Mouse (Mus musculus): ENCODE data around the gene Tpr.

DNA sequence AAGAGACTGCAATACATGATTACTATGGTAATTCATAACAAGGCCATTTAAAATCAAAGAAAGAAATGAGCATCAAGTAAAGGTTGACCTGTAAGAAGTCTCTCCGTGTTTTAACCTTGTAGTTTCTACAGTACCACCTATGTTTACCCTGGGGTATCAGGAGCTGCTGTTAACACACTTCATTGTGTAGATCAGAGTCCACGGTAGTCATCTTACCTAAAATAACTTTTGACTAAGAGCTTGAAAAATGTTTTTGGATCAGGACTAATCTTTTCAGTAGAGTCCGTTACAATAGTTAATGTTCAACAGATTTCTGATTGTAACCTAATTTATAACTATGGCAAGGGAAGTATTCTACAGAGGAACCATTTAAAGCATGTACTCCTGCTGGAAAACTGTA lies 11.9 kb downstream of the Tpr start:
- TF ChIP-seq CTCF (IDR thresholded peaks at IDR 0.05; ENCODE audit: control insufficient read depth, insufficient read depth, insufficient replicate concordance, low read depth, low read length) (no peak), POLR2A (IDR thresholded peaks at IDR 0.05; ENCODE audit: control insufficient read depth, low read depth, low read length) (no peak)
